Mouse (Mus musculus) midbrain, embryonic 16.5 days (tissue): Measurements from ENCODE around the gene Cpm. TPM values are rescaled to one million over a fixed set of nuclear protein-coding genes. Genes with fewer than 3 reads are reported as not detected.

Source experiments
- ATAC-seq: fragments of 200-750 bp; cut with Nextera tagmentation; 2 replicates; pipeline ENCODE4 v1.8.0; 2017; ENCODE audit warnings: moderate TSS enrichment
- H3K27ac ChIP-seq: fragments of 300-500 bp; sonication (generic); 2 replicates; pipeline ENCODE4 v1.5.1; 2014; ENCODE audit warnings: mild to moderate bottlenecking, low read length, mixed read lengths
- H3K27me3 ChIP-seq: fragments of 300-500 bp; sonication (generic); 2 replicates; pipeline ENCODE4 v1.6.1; 2014; ENCODE audit warnings: low read depth, low read length, mixed read lengths; ENCODE audit not compliant: control insufficient read depth, insufficient read depth
- H3K36me3 ChIP-seq: fragments of 300-500 bp; sonication (generic); 2 replicates; pipeline ENCODE4 v1.6.1; 2014; ENCODE audit warnings: mild to moderate bottlenecking, low read length, moderate library complexity, mixed read lengths; ENCODE audit not compliant: control insufficient read depth, insufficient read depth
- H3K4me1 ChIP-seq: fragments of 300-500 bp; sonication (generic); 2 replicates; pipeline ENCODE4 v1.6.1; 2014; ENCODE audit warnings: mild to moderate bottlenecking, low read length, mixed read lengths; ENCODE audit not compliant: control insufficient read depth, insufficient read depth
- H3K4me2 ChIP-seq: fragments of 300-500 bp; sonication (generic); 2 replicates; pipeline ENCODE4 v1.6.1; 2014; ENCODE audit warnings: mild to moderate bottlenecking, low read length, mixed read lengths
- H3K4me3 ChIP-seq: fragments of 300-500 bp; sonication (generic); 2 replicates; pipeline ENCODE4 v1.5.1; 2014; ENCODE audit warnings: low read depth, mild to moderate bottlenecking, low read length, moderate library complexity, mixed read lengths
- H3K9ac ChIP-seq: fragments of 300-500 bp; sonication (generic); 2 replicates; pipeline ENCODE4 v1.6.1; 2014; ENCODE audit warnings: low read depth, low read length, mixed read lengths
- H3K9me3 ChIP-seq: fragments of 300-500 bp; sonication (generic); replicated peaks from 2 replicates; pipeline ENCODE4 v1.6.1; 2014; ENCODE audit warnings: mild to moderate bottlenecking, low read length, mixed read lengths; ENCODE audit not compliant: control insufficient read depth, poor library complexity, severe bottlenecking
- WGBS: fragments of 180-500 bp; shearing (Covaris S2); extraction: QIAGEN DNeasy Blood & Tissue Kit; methylation state at CpG from one replicate; pipeline ENCODE4 v1.1.7; 2014; 5-methylcytosine and 5-hydroxymethylcytosine counted together
- polyA plus RNA-seq: library from polyadenylated mRNA; unstranded; fragments of >200 nt; fragmentation: Nextera tagmentation; extraction: Ambion mirVana; gene quantifications from 2 replicates; pipeline ENCODE4 v1.2.1, GENCODE M21; 2015

Cpm gene
- polyA plus RNA-seq, 1 experiment from 2014 or later, result 13.5 TPM

DNA sequence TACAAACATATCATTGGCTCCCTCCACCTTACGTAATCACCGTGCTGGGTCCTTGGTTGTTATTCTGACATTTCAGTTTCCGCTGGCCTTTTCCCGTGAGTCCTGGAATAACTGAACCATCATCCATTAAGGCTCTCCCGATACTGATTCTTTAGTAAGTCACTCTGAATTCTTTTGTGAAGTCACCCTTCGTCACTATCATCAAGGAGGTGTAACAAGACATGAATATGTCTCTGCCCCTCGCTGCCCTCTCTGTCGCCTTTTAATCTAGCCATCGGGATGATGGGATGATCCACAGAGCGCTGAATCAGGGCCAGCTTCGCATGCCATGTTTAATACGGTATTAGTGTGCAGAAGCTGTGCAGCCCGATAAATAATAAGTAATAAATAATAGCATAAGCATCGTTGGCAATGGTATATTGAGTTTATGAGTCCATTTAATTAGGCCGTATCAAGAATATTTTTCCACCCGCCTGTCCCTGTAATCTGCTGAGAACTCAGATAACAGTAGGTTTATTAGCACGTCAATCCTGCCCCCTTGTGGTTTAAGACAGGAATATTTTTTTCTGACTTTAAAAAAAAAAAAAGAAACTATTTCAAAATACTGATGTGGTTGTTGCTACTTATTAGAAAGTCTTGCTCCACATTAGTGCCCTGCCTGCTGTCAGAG lies 47.5 kb downstream of the Cpm start:
- Histone ChIP-seq H3K9me3 (no peaks in the 10 kb centered on the region), H3K27me3 (no peaks in the 10 kb centered on the region), H3K36me3 (no peaks in the 10 kb centered on the region), H3K27ac (peak overlapping the region; percentile 85), H3K9ac (peak overlapping the region; percentile 65), H3K4me3 (peak overlapping the region; percentile 42), H3K4me2 (peak overlapping the region; percentile 72), H3K4me1 (peaks cover 6% of the 10 kb centered on the region; the same call in 1 of the 2 replicates)
- WGBS, result 21% methylated on average over 17 of the region's 17 CpGs
- peak; percentile 59 for ATAC-seq

DNA sequence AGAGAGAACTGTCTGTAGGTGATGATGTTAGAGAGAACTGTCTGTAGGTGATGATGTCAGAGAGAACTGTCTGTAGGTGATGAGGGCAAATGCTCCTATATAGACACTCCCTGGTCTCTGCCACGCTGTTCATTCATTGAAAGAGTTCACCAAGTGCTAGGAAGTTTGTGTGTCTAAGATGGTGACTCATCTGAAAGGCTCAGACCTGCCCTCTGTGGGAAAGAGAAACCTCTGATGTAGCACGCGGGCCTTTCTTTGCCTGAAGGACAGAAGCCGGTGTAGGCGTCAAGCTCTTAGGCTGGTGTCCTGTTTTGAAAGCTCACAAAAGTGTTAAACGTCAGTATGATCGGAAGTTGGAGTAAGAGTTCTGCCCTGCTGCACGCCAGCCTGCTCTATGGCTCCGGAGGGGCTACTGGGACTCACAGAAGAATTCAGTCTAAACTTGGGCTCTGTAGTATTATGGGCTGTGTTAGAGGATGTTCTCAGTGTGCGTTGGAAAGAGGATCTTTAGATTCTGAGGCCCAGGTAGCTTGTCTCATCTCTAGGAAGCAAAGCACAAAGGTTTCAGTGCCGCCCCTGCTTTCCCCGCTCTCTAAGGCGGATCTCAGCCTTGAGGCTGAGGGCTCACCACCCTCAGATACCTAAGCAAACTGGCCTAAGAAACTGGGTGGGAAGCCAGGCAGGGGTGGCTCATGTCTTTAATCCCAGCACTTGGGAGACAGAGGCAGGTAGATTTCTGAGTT lies 48.4 kb downstream of the Cpm start:
- no peak for ATAC-seq
- Histone ChIP-seq H3K9me3 (no peaks in the 10 kb centered on the region), H3K27ac (no peak overlapping the region), H3K4me1 (peaks cover 6% of the 10 kb centered on the region; the same call in 1 of the 2 replicates), H3K9ac (no peak overlapping the region), H3K36me3 (no peaks in the 10 kb centered on the region), H3K27me3 (no peaks in the 10 kb centered on the region), H3K4me3 (no peak overlapping the region), H3K4me2 (no peak overlapping the region)
- WGBS, result 77% methylated on average over 13 of the region's 13 CpGs

DNA sequence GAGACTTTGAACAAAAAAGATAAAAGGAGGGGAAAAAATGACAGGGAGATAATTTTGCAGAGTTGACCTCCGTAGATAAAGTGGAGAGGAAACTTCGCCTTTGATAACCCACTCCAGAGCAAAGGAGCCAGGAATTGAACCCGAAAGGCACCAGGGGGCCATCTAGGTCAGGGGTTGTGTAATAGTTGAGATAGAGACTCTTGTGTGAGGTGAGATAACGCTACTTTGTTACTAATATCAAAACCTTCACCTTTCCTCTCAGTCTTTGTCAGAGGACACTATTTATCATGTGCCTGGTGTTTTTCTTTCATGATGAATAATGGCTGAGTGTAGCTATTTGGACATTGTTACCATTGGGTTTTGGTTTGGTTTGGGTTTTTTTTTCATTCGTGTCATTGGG lies 49.1 kb downstream of the Cpm start:
- H3K4me2 ChIP-seq, result no peak overlapping the region
- H3K27me3 ChIP-seq, result no peaks in the 10 kb centered on the region
- H3K36me3 ChIP-seq, result no peaks in the 10 kb centered on the region
- no peak for ATAC-seq
- H3K4me1 ChIP-seq, result peaks cover 6% of the 10 kb centered on the region; the same call in 1 of the 2 replicates
- WGBS, result 79% methylated on average over 5 of the region's 5 CpGs
- no peak overlapping the region for H3K4me3 ChIP-seq
- no peaks in the 10 kb centered on the region for H3K9me3 ChIP-seq
- no peak overlapping the region for H3K9ac ChIP-seq
- H3K27ac ChIP-seq, result no peak overlapping the region

DNA sequence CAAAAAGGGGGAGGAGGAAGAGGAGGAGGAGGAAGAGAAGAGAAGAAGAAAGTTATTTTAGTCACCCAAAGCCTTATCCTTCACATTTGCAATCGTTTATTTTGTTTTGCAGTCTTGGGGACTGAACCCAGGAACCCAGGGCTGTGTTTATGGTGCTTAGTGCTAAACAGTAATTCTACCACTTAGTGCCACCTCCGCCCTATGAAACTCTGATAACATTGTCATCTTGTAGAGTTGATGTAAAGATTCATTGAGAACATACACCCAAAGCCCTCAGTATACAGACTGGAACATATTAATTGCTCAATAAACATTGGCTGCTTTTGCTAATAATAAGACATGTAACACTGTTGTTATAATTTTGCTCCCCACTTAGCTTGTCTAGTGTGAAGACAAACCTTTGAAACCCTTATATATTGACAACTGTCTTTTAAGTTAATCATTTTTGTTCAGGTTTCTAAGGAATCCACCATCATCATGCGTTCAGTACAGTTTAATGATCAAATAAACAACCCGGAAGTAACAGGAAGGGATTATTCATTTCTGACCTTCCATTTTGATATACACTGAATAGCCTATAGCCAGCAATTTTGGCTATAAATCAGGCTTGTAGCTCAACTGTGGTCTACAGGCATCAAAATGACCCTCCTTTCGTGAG lies 49.9 kb downstream of the Cpm start:
- no peak overlapping the region for H3K4me2 ChIP-seq
- H3K27me3 ChIP-seq, result no peaks in the 10 kb centered on the region
- no peaks in the 10 kb centered on the region for H3K36me3 ChIP-seq
- H3K9me3 ChIP-seq, result no peaks in the 10 kb centered on the region
- WGBS, result 81% methylated on average over 5 of the region's 5 CpGs
- peaks cover 6% of the 10 kb centered on the region; the same call in 1 of the 2 replicates for H3K4me1 ChIP-seq
- no peak overlapping the region for H3K27ac ChIP-seq
- no peak overlapping the region for H3K4me3 ChIP-seq
- no peak for ATAC-seq
- no peak overlapping the region for H3K9ac ChIP-seq

DNA sequence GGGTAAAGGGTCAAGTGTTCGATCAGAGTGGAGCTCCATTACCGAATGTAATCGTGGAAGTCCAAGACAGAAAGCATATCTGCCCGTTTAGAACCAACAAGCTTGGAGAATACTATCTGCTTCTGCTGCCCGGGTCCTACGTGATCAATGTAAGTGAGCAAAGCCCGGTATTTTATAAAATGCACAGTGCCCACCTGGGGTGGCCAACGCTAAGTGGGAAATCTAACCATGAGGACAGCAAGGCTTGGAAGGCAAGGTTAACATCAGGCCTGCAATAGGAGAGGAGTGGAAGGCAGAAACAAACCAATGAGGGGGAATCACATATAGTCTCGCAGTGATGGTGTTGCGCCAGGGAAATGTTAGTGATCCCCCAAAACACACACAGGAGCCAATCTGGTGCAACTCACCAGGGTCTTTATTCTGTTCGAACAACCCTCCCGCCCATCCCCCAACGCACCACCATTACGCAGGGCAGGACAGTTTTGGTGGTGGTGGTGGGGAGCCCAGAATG lies 50.7 kb downstream of the Cpm start:
- 92% methylated on average over 14 of the region's 14 CpGs for WGBS
- Histone ChIP-seq H3K36me3 (no peaks in the 10 kb centered on the region), H3K9ac (no peak overlapping the region), H3K4me3 (no peak overlapping the region), H3K27ac (no peak overlapping the region), H3K27me3 (no peaks in the 10 kb centered on the region), H3K4me1 (peaks cover 6% of the 10 kb centered on the region; the same call in 1 of the 2 replicates), H3K4me2 (no peak overlapping the region), H3K9me3 (no peaks in the 10 kb centered on the region)
- no peak for ATAC-seq

DNA sequence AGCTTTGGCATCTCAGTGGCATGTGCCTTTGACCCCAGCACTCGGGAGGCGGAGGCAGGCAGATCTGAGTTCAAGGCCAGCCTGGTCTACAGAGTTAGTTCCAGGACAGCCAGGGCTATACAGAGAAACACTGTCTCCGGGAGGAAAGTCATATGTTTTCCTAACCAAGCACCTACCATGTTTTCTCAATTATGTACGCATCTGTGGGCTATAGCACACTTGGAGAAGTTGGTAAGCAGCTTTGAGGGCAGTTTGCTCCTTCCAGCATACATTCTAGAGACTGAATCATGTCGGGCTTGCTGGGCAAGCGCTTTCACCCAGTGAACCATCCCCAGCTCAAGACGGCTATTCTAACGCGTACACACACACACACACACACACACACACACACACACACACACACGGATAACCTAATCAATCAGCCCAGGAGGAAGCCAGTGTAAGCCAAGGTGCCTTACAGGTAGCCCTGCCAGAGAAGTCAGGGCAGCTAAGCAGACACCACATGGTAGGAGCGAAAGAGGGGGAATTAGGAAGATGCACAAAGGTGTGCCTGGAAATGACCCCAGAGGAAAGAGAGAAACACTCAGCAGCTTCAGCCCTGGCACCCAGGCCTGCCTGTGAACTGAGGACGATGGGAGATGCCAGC lies 51.7 kb downstream of the Cpm start:
- H3K9ac ChIP-seq, result no peak overlapping the region
- no peak for ATAC-seq
- H3K9me3 ChIP-seq, result no peaks in the 10 kb centered on the region
- no peak overlapping the region for H3K4me2 ChIP-seq
- H3K4me3 ChIP-seq, result no peak overlapping the region
- no peak overlapping the region for H3K27ac ChIP-seq
- no peaks in the 10 kb centered on the region for H3K27me3 ChIP-seq
- H3K4me1 ChIP-seq, result peaks cover 3% of the 10 kb centered on the region; the same call in 1 of the 2 replicates
- 86% methylated on average over 12 of the region's 12 CpGs for WGBS
- H3K36me3 ChIP-seq, result no peaks in the 10 kb centered on the region

DNA sequence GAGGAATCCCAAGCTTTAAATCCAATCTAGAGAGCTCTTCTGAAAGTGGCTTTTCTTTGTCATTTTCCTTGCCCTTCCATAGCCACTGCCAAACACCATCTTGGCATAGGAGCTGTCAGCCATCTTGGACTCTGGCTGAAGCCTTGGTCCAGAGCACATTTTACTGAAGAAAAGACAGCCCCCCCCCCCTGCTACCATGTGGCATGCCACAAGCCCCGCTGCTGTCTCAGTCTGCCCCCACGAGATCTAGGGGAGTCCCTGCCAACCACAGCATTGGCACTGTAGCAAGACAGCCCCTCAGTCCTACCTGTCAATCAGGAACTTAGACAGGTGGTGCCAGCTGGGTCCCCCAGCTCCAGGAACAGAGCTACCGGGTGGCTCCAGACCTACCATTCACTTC lies 52.2 kb downstream of the Cpm start:
- no peak overlapping the region for H3K4me3 ChIP-seq
- no peak overlapping the region for H3K9ac ChIP-seq
- ATAC-seq, result no peak
- H3K27ac ChIP-seq, result no peak overlapping the region
- no peak overlapping the region for H3K4me2 ChIP-seq
- no peaks in the 10 kb centered on the region for H3K9me3 ChIP-seq
- H3K4me1 ChIP-seq, result peaks cover 3% of the 10 kb centered on the region; the same call in 1 of the 2 replicates
- no peaks in the 10 kb centered on the region for H3K36me3 ChIP-seq
- WGBS, result 89% methylated on average over 3 of the region's 3 CpGs
- no peaks in the 10 kb centered on the region for H3K27me3 ChIP-seq

DNA sequence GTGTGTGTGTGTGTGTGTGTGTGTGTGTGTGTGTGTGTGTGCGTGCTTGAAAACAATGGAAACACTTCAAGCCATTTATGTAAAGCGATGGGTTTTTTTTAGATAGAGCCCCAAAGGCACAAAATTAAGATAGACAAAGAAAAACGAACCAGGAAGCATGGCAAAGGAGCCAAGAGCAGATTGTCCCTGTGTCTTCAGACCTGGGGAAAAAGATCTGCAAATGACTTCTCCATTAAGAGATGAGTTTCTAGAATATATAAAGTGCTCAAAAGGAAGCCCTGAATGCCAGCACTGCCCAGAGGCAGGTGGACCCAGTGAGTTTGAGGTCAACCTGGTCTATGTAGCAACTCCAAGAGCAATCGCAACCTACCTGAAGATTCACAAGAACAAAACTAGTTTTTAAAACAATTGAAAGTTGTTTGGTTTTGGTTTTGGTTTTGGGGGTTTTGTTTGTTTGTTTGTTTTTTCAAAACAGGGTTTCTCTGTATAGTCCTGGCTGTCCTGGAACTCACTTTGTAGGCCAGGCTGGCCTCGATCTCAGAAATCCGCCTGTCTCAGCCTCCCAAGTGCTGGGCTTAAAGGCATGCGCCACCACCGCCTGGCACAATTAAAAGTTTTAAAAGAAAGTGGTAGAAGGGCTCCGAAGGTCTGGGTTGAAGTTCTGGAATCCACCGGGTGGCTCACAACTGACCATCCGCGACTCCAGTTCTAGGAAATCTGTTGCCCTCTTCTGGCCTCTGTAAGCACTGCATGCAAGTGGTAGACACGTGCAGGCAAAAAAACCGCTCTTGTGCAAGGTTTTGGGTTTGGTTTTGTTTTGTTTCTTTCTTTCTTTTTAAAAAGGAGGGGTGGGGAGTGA lies 52.9 kb downstream of the Cpm start:
- Histone ChIP-seq H3K4me1 (no peaks in the 10 kb centered on the region), H3K4me3 (no peak overlapping the region), H3K36me3 (no peaks in the 10 kb centered on the region), H3K4me2 (no peak overlapping the region), H3K9me3 (no peaks in the 10 kb centered on the region), H3K27ac (no peak overlapping the region), H3K27me3 (no peaks in the 10 kb centered on the region), H3K9ac (no peak overlapping the region)
- ATAC-seq, result no peak
- 61% methylated on average over 14 of the region's 14 CpGs for WGBS
